Mouse (Mus musculus) cerebellum, postnatal 36 days (tissue): ENCODE measurements at regions not wholly inside any gene's neighbourhood (a gene's known extent, or its start where the extent isn't known, plus 50 kb on each side); places are given as distances from the start of the nearest gene placed in this dataset.
A peak's percentile ranks its signal among the peaks of the same experiment; 100 is the strongest.

Experiments
- DNase-seq, 2 experiments: peaks; one replicate each; pipeline ENCODE4 v3.0.0; 2021 to 2022; ENCODE audit warnings: mixed read lengths in 2 of 2

DNA sequence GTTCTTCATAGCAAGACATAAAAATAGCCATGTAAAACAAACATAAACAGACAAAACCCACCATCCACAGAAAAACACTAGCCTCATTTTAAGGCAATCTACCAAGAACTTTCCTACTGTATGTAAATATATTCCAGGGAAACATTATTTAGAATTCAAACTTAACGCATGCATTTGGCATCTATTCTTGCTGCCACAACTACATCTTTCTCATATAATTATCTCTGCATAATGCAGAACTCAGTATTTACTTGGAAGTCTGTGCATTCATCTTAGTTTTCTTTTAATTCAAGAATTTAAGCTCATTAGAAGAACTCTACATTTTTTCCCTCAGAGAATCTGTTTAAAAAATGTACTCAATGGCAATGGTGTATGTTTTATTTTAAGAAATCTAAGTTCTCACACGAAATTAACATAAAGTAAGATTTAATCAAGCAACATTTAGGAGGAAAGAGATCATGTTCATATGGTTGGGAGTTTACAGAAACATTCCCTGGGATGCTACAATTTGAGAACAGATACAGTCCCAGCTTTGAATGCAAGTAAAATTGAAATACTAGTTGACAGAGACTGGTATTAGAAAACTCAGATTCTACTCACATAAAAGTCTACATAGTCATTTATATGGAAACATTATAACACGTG is 1114.7 kb downstream of the Sorcs1 start:
- no peak for DNase-seq

DNA sequence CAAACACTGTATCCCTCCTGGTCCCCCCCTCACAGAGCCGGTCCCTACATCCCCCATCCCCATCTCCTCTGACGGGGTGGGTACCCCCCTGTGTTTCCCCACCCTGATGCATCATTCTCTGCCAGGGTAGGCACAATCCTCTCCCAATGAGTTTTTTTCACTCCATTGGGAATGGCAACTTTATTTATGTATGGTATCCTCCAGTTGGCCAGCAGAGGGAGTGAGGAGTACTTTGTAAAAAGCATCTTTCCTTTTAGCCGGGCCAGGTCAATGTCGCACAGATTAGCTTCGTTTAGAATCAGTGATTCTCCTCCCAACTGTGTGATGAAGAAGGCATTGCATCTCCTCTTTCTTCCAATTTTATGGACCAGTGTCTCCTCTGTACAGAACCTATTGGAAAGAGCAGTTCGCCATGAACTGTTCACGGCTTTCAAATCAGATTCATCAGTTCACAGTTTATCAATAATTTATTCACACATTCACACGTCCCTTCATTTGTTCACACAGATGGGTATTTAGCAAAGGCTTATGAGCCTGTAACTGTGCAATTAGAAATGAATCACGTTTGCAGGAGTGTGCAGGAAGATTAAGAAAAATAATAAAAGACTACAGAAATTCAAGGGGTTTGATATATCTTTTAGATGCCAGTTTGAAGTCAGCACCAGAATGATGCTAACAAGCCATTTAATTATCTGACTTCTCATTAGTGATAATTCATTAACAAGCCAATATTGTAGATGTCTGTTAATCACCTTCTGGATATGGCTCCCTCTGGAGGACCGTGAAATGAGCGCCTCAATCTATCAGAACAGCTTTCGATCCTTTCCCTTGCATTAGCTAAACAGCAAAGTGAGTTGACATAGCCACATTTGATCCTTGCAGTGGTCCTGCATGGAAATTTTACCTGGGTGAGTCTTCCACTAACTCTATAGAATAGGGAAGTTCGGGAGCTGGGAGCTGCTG is 1138.7 kb downstream of the Sorcs1 start:
- DNase-seq = peak in 1 of 2 experiments; percentile 5
